Mouse (Mus musculus) cerebellum, adult 8-10 months (tissue): ENCODE measurements at regions not wholly inside any gene's neighbourhood (a gene's known extent, or its start where the extent isn't known, plus 50 kb on each side); places are given as distances from the start of the nearest gene placed in this dataset.
A peak's percentile ranks its signal among the peaks of the same experiment; 100 is the strongest.

Experiments used
- DNase-seq: peaks from one replicate; pipeline ENCODE4 v3.0.0; 2022

- no peak for DNase-seq
Measured at GRCm38 (mm10) chr4:69197577-69197976, 243.4 kb upstream of the Brinp1 start.

GRCm38 (mm10) chr4:69196094-69196493 is 241.9 kb upstream of the Brinp1 start:
- DNase-seq = no peak

- peak; percentile 67 for DNase-seq
Measured at GRCm38 (mm10) chr4:69195645-69196044, 241.4 kb upstream of the Brinp1 start.
